Mouse (Mus musculus): ENCODE results near the gene Pou2f1. TPM values are rescaled to one million over a fixed set of nuclear protein-coding genes. Genes with fewer than 3 reads are reported as not detected.

Pou2f1 gene
- polyA plus RNA-seq, 1 experiment from 2014 or later: 27.6 TPM

DNA sequence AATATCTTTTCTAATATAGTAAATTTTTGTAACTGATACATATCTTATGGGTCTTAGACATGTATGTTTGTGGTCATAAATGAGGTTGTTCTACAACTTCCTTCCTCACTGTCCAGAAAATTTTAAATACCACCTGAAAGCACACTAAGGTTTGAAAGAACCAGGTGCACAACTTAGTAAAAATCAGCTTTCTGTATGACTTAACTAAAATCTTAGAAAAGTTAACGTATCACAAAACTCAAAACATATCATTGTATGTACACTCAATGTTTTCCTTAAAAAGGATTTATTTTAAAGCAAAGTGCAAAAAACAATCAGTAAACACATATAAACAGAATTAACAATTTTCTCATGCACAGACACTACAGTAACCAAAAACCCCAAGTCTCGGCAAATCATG, 69.6 kb downstream of the Pou2f1 start:
- Histone ChIP-seq H3K36me3 (no peaks in the 10 kb centered on the region), H3K4me2 (replicated peaks) (no peak overlapping the region), H3K9ac (replicated peaks) (no peak overlapping the region), H3K4me3 (no peak overlapping the region), H3K4me1 (peaks cover 28% of the 10 kb centered on the region), H3K27ac (replicated peaks) (no peak overlapping the region), H3K27me3 (no peaks in the 10 kb centered on the region), H3K9me3 (no peaks in the 10 kb centered on the region)
- 90% methylated on average over 2 of the region's 2 CpGs for WGBS
- ATAC-seq (ENCODE audit: low FRiP score, low read depth): no peak

DNA sequence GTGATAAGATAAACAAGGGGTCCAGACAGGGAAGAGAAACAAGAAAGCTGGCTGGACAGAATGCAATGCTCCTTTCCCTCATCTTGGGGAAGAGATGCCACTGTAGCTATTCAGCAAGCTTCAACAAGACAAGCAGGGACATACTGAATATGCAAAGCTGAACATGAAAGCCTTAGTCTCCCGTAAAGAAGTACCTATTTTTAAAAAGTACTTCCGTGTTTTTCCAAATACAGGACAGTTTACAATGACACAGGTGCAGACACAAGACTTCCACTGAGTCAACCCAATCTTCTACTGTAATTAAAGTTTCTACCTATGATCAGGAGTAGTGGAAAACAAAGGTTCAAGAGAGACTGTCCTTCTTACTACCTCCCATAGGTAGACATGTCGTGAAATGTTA, 72.0 kb downstream of the Pou2f1 start:
- no peak for ATAC-seq (ENCODE audit: low FRiP score, low read depth)
- Histone ChIP-seq H3K4me3 (no peak overlapping the region), H3K9me3 (no peaks in the 10 kb centered on the region), H3K36me3 (no peaks in the 10 kb centered on the region), H3K9ac (replicated peaks) (no peak overlapping the region), H3K27me3 (no peaks in the 10 kb centered on the region), H3K27ac (replicated peaks) (no peak overlapping the region), H3K4me1 (peaks cover 15% of the 10 kb centered on the region), H3K4me2 (replicated peaks) (no peak overlapping the region)
- 86% methylated on average over 3 of the region's 3 CpGs for WGBS

DNA sequence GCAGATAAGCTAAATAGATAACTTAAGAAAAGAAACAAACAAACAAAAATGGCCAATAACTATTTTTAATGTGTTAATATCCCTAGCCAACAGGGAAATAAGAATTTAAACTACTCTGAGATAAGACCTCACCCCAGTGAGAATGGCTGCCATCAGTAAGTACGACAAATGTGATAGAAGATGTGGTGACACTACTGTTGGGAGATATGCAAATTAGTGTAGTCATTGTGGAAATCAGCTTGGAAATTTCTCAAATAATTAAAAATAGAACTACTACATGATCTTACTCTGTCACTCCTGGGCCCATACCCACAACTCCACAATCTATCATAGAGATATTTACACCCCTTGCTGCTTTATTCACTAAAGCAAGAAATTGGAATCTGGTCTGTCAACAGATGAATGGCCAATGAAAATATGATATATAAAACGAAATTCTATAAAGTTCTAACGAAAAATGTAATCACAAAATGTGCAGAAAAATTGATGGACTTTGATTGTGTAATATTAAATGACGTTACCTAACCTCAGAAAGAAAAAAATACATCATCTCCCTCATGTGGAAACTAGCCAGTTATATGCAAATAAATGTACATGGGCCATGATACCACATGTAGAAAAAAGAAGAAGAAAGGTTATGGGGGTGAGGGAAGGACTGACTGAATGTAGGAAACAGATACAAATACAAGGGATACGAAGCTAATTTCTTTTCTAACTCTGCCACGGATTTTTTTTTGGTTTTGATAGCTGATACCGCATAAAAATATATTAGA, 74.8 kb downstream of the Pou2f1 start:
- no peaks in the 10 kb centered on the region for H3K36me3 ChIP-seq
- H3K4me3 ChIP-seq: no peak overlapping the region
- WGBS: 95% methylated on average over 7 of the region's 7 CpGs

DNA sequence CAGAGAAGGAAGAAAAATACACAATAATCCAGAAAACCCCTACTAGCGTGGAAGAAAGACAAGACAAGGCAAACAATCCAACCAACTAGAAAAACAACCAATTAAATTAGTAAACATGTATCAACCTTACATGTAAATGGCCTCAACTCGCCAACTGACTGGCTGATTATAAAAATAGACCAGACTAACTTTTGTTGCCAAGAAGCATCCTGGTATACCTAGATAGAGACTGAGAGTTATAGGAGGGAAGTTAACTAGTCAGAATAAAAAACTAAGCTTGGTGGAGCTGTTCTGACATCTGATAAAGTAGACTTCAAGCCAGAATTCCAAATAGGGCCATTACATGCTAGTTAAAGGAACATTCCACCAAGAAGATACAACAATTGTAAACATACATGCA, 77.3 kb downstream of the Pou2f1 start:
- WGBS: 85% methylated on average over 2 of the region's 2 CpGs
- Histone ChIP-seq H3K4me3 (no peak overlapping the region), H3K4me1 (no peaks in the 10 kb centered on the region), H3K9ac (replicated peaks) (no peak overlapping the region), H3K4me2 (replicated peaks) (no peak overlapping the region), H3K9me3 (no peaks in the 10 kb centered on the region), H3K36me3 (no peaks in the 10 kb centered on the region), H3K27me3 (no peaks in the 10 kb centered on the region), H3K27ac (replicated peaks) (no peak overlapping the region)
- no peak for ATAC-seq (ENCODE audit: low FRiP score, low read depth)

More for the DNA sequence above, 74.8 kb downstream of the Pou2f1 start:
- no peaks in the 10 kb centered on the region for H3K9me3 ChIP-seq
- no peak overlapping the region for H3K4me2 ChIP-seq (replicated peaks)
- no peak overlapping the region for H3K9ac ChIP-seq (replicated peaks)
- no peak overlapping the region for H3K27ac ChIP-seq (replicated peaks)
- ATAC-seq (ENCODE audit: low FRiP score, low read depth): no peak
- H3K27me3 ChIP-seq: no peaks in the 10 kb centered on the region
- peaks cover 5% of the 10 kb centered on the region; the same call in 1 of the 2 replicates for H3K4me1 ChIP-seq

DNA sequence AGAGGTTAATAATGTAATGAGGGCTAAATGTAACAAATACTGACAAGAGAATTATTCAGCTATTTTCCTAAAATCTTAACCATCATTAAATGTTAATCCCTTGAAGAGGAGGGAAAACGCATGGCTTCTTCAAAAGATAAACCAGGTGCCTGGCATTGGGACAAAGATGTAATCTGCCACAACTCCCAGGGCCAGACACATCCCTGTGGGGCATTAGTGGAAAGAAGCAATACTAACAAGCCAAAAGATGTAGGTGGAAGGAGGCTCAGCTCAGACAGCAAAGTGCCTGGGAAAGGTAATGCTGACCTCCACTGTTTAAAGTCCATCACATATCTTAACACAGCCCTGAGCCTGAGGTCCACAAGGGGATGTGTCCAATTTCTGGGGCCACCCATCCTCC, 80.0 kb downstream of the Pou2f1 start:
- no peak overlapping the region for H3K4me3 ChIP-seq
- 81% methylated on average over 1 of the region's 1 CpGs for WGBS
- no peak overlapping the region for H3K9ac ChIP-seq (replicated peaks)
- no peak overlapping the region for H3K27ac ChIP-seq (replicated peaks)
- ATAC-seq (ENCODE audit: low FRiP score, low read depth): no peak
- H3K4me2 ChIP-seq (replicated peaks): no peak overlapping the region
- H3K9me3 ChIP-seq: no peaks in the 10 kb centered on the region
- H3K36me3 ChIP-seq: no peaks in the 10 kb centered on the region
- H3K27me3 ChIP-seq: no peaks in the 10 kb centered on the region
- H3K4me1 ChIP-seq: no peaks in the 10 kb centered on the region

DNA sequence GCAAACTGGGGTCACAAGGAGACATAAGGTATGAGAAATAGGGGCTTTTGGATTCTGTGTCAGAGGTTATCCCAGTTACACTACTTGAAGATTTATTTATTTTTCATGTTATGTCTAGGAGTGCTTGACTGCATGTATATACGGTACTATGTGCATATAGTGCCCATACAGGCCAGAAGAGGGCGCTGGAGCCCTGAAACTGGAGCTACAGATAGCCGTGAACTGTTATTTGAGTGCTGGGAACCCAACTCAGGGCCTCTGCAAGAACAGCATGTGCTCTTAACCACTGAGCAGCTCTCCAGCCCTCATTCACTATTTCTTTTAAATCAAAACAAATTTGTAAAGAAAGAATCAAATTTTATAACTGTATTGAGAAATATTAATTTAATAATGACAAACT, 81.5 kb downstream of the Pou2f1 start:
- Histone ChIP-seq H3K4me3 (no peak overlapping the region), H3K9me3 (no peaks in the 10 kb centered on the region), H3K27ac (replicated peaks) (no peak overlapping the region), H3K9ac (replicated peaks) (no peak overlapping the region), H3K4me2 (replicated peaks) (no peak overlapping the region), H3K27me3 (no peaks in the 10 kb centered on the region), H3K4me1 (no peaks in the 10 kb centered on the region), H3K36me3 (peaks cover 13% of the 10 kb centered on the region)
- no peak for ATAC-seq (ENCODE audit: low FRiP score, low read depth)
- WGBS: 80% methylated on average over 3 of the region's 3 CpGs

DNA sequence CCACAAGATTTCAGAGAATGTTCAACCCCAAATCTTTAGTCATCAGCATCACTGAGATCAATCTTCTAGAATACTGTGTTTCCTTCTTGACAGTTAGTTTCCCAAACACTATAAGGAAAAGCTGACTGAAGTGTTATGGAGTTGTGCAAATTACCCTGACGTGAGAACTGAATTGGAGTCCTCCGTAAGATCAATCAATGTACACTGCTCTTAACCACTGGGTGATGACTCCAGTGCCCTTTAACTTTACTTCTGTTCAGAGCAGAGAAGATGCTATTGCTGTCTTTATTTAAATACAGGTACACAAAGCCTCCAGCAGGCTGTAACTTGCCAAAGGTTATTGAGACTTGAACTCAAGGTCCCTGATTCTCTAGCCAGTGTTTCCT, 88.1 kb downstream of the Pou2f1 start:
- Histone ChIP-seq H3K4me1 (peaks cover 8% of the 10 kb centered on the region), H3K4me2 (replicated peaks) (no peak overlapping the region), H3K4me3 (no peak overlapping the region), H3K36me3 (peaks cover 26% of the 10 kb centered on the region), H3K9me3 (no peaks in the 10 kb centered on the region), H3K27me3 (no peaks in the 10 kb centered on the region), H3K9ac (replicated peaks) (no peak overlapping the region), H3K27ac (replicated peaks) (peak overlapping the region; percentile 47; the same call in 1 of the 2 replicates)
- 64% methylated on average over 2 of the region's 2 CpGs for WGBS
- ATAC-seq (ENCODE audit: low FRiP score, low read depth): 0 out of 2 replicates have a peak, but pooled peaks have one; percentile 19

DNA sequence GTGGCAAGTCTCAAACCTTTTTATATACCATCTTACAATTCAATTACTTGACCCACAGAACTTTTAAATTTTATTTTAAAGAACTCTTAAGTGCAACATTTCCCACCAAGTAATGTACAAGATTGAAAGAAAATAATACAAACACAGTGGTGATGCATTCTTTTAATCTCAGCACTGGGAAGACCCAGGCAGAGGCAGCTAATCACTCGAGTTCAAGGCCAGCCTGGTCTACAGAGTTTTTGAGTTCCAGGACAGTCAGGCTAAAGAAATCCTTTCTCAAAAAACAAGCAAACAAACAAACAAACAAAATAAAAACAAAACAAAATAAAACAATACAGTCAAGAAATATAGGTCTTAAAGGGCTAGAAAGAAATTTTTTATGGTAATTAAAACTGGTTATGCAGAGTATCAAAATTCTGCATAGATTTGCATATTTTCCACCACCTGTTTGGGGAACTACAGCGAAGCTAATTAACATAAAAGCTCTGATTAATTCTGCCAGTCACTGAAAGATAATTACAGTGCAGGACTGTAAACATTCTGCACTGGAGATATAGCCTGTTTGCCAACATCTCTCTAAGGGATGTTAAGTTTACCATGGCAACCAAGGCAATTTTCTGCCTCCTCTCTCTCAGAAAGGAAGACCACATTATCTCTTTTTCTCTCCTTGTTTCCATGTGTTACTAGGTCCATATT, 88.6 kb downstream of the Pou2f1 start:
- H3K9me3 ChIP-seq: no peaks in the 10 kb centered on the region
- H3K27me3 ChIP-seq: no peaks in the 10 kb centered on the region
- peaks cover 8% of the 10 kb centered on the region for H3K4me1 ChIP-seq
- ATAC-seq (ENCODE audit: low FRiP score, low read depth): peak; percentile 65; the same call in 1 of the 2 replicates
- peaks cover 30% of the 10 kb centered on the region for H3K36me3 ChIP-seq
- WGBS: 59% methylated on average over 2 of the region's 2 CpGs
- H3K4me3 ChIP-seq: no peak overlapping the region
- peak overlapping the region; percentile 47; the same call in 1 of the 2 replicates for H3K27ac ChIP-seq (replicated peaks)
- no peak overlapping the region for H3K4me2 ChIP-seq (replicated peaks)
- H3K9ac ChIP-seq (replicated peaks): no peak overlapping the region

DNA sequence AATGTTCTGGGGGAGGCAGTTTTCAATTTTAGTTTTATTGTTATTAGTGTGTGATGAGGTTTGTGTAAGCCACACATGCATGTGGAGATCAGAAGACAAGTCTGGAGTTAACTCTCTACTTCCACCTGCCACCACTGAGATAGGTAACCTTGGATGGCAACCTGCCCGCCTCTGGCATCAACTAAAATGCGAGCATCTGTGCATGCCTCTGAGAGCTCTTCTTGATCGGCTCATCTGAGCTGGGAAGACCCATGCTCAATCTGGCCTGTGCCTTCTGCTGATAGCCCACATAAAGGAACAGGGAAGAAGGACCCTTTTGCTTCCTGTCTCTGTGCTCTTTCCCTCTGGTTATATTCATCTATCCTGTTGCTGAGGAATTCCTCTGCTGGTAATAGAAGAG, 93.0 kb downstream of the Pou2f1 start:
- H3K36me3 ChIP-seq: peaks cover 35% of the 10 kb centered on the region
- no peak overlapping the region for H3K9ac ChIP-seq (replicated peaks)
- H3K27ac ChIP-seq (replicated peaks): no peak overlapping the region
- no peaks in the 10 kb centered on the region for H3K9me3 ChIP-seq
- ATAC-seq (ENCODE audit: low FRiP score, low read depth): no peak
- no peak overlapping the region for H3K4me3 ChIP-seq
- no peak overlapping the region for H3K4me2 ChIP-seq (replicated peaks)
- WGBS: 93% methylated on average over 3 of the region's 3 CpGs
- peaks cover 5% of the 10 kb centered on the region for H3K4me1 ChIP-seq
- no peaks in the 10 kb centered on the region for H3K27me3 ChIP-seq

DNA sequence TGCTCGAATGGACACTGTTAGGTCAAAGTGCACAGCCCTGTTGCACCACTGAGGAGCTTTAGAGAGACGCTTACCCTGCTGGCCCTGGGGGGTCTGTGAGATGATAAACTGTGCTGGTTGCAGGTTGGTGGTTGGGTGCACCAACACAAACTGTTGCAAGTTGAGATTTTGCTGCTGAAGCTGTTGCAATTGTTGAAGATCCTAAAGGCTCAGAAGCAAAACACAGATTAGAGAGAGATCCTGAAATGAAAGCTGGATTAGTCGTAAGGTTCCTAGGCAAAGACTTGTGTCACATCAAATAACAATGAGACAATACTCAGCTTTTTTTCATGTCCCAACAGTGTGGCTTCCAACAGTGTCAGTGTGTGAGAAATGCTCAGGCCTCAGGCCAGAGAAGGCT, 93.7 kb downstream of the Pou2f1 start:
- H3K9ac ChIP-seq (replicated peaks): no peak overlapping the region
- peaks cover 41% of the 10 kb centered on the region for H3K36me3 ChIP-seq
- H3K4me1 ChIP-seq: peaks cover 2% of the 10 kb centered on the region; the same call in 1 of the 2 replicates
- WGBS: 62% methylated on average over 3 of the region's 3 CpGs
- H3K4me3 ChIP-seq: no peak overlapping the region
- ATAC-seq (ENCODE audit: low FRiP score, low read depth): no peak
- H3K4me2 ChIP-seq (replicated peaks): no peak overlapping the region
- no peaks in the 10 kb centered on the region for H3K9me3 ChIP-seq
- H3K27me3 ChIP-seq: no peaks in the 10 kb centered on the region
- no peak overlapping the region for H3K27ac ChIP-seq (replicated peaks)

DNA sequence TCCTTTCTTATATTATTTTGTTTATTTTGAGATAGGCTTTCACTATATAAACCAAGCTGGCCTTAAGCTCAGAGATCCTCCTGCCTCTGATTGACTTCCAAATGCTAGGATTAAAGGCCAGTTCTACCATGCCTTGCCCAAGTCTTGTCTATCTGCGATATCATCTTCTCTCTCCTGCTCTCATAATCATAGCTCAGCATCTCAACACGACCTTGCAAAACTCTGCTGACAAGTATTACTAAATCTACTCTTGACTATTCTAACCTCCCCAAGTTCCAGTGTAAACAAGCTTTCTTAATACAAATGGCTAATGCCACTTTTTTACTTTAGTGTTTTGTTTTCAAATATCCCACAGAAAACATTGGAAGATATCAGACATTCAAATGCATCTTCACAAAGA, 94.3 kb downstream of the Pou2f1 start:
- H3K36me3 ChIP-seq: peaks cover 44% of the 10 kb centered on the region

DNA sequence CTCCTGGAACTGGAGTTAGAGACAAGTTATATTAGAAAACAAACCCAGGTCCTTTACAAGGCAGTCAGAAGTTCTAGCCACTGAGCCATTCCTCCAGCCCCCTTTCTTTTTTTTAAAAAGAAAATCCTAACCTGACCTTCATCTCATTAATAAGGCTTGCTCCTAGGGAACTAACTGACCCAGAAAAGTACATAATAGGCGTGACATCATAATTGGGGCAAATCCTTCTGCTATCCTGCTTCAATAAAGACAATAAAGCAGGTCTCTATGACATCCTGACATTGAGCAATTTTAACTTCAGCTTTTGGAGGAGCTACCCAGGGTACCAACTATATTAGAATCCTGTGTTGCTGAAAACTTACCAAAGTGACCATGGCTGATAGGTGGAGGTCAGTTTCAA, 98.9 kb downstream of the Pou2f1 start:
- no peaks in the 10 kb centered on the region for H3K9me3 ChIP-seq
- H3K27ac ChIP-seq (replicated peaks): no peak overlapping the region
- ATAC-seq (ENCODE audit: low FRiP score, low read depth): no peak
- H3K27me3 ChIP-seq: no peaks in the 10 kb centered on the region
- peaks cover 36% of the 10 kb centered on the region for H3K36me3 ChIP-seq
- H3K4me1 ChIP-seq: peaks cover 5% of the 10 kb centered on the region; the same call in 1 of the 2 replicates
- 48% methylated on average over 1 of the region's 1 CpGs for WGBS
- no peak overlapping the region for H3K4me2 ChIP-seq (replicated peaks)
- H3K9ac ChIP-seq (replicated peaks): no peak overlapping the region
- H3K4me3 ChIP-seq: no peak overlapping the region

More for the DNA sequence above, 94.3 kb downstream of the Pou2f1 start:
- Histone ChIP-seq H3K4me3 (no peak overlapping the region), H3K27ac (replicated peaks) (no peak overlapping the region), H3K4me2 (replicated peaks) (no peak overlapping the region), H3K4me1 (peaks cover 5% of the 10 kb centered on the region; the same call in 1 of the 2 replicates), H3K9ac (replicated peaks) (no peak overlapping the region), H3K9me3 (no peaks in the 10 kb centered on the region), H3K27me3 (no peaks in the 10 kb centered on the region)
- no peak for ATAC-seq (ENCODE audit: low FRiP score, low read depth)
- 96% methylated on average over 2 of the region's 2 CpGs for WGBS

Data from midbrain, embryonic 12.5 days (tissue).